Mouse (Mus musculus) kidney, adult 2 months (tissue): Measurements from ENCODE around the gene Tmem119.

Source experiments
- CTCF ChIP-seq: fragments of 200-500 bp; conservative IDR thresholded peaks from 2 replicates; pipeline ENCODE4 v1.5.1; 2011; ENCODE audit warnings: low read depth, mild to moderate bottlenecking, control low read depth, low read length, moderate library complexity, mixed read lengths; ENCODE audit not compliant: insufficient read depth, insufficient read length
- POLR2A ChIP-seq: fragments of 200-500 bp; IDR thresholded peaks from one replicate; pipeline ENCODE4 v1.6.1; 2011; ENCODE audit warnings: low read depth, low read length, control low read depth

GRCm38 (mm10) chr5:113828481-113828880, 28.2 kb upstream of the Tmem119 start:
- TF ChIP-seq POLR2A (no peak), CTCF (no peak)
